Mouse (Mus musculus): ENCODE results near the gene Lemd2.
A peak's percentile ranks its signal among the peaks of the same experiment; 100 is the strongest.

Gene Lemd2

DNA sequence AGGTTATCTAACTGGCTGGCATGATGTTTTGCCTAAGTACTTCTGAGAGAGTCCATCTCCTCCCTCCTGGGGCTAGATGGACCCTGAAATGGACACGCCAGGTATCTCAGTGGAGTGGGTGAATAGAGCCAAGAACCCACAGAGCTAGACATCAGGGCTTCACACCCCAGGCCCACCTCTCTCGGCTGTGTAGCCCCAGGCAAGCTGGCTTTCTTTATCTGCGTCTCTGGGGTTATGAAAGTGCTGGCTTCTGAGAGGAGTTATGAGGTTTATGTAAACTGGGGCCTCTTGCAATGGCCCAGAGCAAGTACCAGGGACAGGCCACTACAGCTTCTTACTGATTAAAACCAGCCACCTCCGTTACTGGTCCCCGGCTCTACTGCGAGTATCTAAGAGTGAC lies 49.4 kb downstream of the Lemd2 start:
- no peak for DNase-seq

DNA sequence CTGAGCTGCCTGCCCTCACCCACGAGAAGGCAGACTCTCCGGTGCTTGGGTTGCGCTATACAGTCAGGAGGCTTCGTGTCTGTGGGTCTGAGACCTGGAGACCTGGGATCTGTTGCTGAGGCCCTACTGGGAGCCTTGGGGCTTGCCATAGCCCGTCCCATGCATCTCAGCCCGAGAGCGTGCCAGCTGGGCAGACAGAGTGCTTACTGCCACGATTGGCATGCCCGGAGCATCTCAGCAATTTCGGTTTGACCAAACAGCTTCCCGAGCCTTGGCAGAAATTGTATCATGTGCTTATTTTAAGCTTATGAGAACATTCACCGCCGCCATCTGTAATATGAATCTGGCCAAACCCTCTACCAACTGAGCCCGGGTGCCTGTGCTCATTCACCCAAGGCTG lies 50.0 kb downstream of the Lemd2 start:
- no peak for DNase-seq

DNA sequence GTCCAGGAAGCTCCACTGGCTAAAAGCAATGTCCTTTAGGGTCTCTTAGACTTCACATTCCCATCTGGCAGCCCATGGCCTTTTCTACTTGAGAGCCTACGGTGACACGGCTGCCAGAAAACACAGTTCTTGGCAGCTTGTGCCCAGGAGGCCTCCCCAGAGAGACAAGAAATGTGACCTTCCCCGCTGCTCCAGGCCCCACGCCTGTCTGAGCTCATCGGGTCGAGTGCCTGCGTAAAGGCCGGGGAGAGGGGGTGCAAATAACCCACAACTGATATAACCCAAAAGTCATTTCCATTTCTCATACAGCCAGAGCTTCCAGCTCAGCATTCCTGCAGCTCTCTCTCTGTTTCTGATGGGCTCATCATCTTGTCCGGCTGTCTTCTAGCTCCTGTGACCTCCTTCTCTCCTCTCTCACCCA lies 50.5 kb downstream of the Lemd2 start:
- no peak for DNase-seq

DNA sequence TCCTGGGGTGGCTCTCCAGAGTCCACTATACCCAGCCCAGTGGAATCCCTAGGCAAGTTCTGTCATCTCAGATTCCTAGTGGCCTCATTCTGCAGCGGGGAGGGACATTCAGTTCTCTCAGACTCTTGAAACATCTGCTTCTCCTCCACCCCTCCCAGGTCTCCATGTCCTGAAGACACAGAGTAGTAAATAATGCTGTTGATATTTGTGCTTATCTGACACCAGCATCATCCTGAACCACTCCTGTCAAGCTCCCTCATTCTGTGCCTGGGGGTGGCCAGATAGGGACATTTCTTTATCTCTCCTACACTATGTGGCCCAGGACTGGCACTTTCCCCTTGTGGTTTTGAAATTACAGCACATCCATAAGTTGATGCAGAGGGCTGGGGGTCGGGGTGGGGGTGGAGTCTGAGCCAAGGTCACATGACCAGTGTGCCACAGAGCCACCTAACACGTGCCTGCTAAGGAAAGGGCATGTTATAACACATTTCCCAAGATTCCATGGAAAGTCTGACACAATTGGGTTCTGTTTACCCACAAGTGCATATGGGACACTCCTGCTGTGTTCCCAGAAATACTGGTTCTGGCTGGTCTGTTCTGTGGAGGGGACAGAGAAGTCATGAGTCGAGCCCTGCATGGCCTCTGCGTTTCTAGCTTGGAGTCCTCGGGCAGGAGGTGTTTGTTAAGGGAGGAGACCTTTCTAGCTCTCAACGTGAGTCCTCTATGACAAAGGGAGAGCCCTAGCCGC lies 51.1 kb downstream of the Lemd2 start:
- no peak for DNase-seq

DNA sequence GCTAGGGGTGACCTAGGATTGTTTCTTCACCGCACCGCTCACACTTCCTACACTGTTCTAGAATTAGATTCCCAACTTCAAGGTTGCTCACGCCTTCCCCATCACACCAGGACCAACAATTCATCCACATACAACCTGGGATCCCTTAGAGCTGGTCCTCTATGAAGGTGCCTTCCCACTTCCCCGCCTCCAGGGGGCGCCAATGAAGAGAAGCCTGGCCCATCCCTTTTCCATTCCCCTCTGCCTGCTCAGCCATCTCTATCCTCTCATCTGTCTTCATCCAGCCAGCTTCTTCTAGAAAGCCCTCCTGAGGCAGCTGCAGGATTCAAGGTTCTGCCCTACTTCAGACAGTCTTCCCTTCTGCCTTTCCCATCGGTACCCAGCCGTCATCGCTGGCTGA lies 52.9 kb downstream of the Lemd2 start:
- DNase-seq = no peak

DNA sequence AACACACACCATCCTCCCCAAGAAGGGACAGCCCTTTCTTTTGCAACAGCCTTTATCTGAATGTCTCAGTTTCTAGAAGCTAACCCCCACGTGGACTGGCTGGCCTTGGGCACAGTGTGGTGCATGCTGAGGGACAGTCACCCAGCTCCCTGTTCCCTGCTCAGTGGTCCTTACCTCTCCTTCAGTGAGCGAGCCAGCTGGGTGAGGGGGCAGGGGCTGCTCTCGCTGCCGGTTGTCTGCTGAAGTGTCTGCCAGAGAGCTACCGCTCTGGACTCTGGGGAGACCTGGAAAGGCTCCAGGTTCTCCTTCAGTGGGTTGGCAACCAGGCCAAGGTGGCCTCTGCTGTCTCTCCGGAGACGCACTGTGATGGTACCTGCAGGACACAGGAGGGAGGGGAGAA lies 53.4 kb downstream of the Lemd2 start:
- DNase-seq = no peak

DNA sequence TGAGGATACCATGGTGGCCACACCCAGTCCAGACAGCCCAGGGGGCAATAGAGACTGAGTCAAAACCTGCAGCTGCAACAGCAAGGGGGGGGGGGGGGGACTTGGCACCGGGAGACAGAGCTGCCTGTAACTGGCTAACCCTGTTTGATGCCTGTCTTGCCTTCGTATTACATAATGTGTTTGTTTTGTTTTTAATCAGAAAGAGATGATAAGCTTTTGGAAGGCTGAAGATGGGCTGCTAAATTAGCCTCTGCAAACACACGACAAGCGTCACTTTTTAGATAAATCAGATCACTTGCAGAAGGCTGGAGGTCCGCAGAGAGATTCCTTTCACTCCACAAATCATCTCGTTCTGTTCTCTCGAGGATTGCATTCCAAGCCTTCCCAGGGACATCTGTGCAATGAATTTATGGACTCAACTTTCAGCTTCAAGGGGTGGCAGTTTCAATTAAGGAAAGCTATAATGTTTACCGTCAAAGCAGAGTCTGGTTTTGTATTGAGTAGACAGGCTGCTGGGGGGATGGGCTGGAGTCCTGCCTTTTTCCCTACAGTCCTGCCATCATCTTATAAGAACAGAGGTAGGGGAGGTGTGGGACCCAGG lies 57.8 kb downstream of the Lemd2 start:
- DNase-seq = no peak

DNA sequence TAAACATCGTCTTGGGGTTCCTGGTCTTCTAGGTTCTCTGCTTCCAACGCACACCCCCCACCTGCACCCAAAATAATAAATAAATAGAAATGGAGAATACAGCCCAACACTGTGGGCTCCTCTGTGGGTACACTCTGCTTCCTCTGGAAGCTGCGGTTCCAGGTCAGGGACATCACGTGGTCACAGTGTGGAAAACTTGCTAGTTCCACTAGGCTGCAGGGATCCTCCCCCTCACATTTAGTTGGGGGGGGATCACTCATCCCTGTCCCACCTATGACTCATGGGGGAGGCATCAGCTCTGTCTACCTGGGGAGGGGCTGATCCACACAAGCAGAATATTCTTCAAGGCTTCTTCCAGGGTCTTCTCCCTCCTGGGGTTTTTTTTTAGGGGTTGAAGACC lies 60.1 kb downstream of the Lemd2 start:
- DNase-seq = no peak

DNA sequence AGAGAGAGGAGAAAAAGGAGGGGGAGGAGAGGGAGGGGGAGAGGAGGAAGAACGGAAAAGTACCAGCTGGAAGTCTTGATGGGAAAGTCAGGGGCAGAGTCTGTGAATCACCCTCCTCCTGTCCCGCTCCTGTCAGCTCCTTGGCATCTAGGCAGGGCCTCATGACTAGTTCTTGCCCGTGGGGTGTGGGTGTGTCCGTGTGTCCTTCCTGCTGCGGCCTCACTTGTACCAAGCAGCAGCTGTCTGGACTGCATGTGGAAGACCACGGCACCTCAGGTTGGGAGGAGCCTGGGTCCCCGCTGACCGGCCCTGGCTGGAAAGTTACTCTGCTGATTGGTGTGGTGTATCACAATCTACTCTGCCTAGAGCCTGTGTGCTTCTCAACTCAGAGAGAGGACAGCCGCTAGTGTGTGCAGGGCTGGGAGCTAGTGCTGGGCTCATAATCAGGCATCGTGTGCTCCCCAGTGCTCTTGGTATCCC lies 62.3 kb downstream of the Lemd2 start:
- peak; percentile 49 for DNase-seq

DNA sequence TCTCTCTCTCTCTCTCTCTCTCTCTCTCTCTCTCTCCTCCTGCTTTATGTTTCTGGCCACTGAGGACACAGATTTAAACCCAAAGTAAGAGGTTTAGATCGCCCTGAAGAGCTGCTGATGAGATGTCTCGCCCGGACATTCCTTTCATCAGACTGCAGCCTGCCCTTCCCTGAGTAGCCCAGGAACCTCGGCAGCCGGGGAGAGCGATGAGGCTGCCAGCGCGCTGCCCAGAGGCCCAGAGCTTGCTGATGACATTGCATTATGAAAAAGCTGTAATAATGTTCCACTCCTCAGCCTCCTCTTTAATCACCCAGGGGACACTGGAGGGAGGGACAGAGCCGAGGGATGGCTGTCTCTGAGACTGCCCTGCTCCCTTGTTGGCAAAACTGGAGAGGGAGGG lies 64.0 kb downstream of the Lemd2 start:
- peak; percentile 49 for DNase-seq

Data from lung, postnatal 10 days (tissue).